Mouse (Mus musculus) heart, embryonic 16.5 days (tissue): ENCODE measurements around the gene Rab23. TPM values are rescaled to one million over a fixed set of nuclear protein-coding genes. Genes with fewer than 3 reads are reported as not detected.
A peak's percentile ranks its signal among the peaks of the same experiment; 100 is the strongest.
"Not testable (repeated sequence)": the region's sequence is repeated elsewhere in the genome, so short reads cannot be mapped to it uniquely, and the experiment has no call there.

Experiments
- ATAC-seq: fragments of 200-750 bp; cut with Nextera tagmentation; replicated peaks from 2 replicates; pipeline ENCODE4 v1.8.0; 2017; ENCODE audit warnings: moderate number of reproducible peaks; ENCODE audit not compliant: insufficient read depth, low FRiP score; ENCODE audit errors: extremely low read depth
- H3K27ac ChIP-seq: fragments of 300-500 bp; sonication (generic); 2 replicates; pipeline ENCODE4 v1.5.1; 2014; ENCODE audit warnings: mild to moderate bottlenecking, low read length, control low read depth, moderate library complexity
- H3K27me3 ChIP-seq: fragments of 300-500 bp; sonication (generic); 2 replicates; pipeline ENCODE4 v1.6.1; 2014; ENCODE audit warnings: low read length, mixed read lengths; ENCODE audit not compliant: control insufficient read depth, insufficient read depth
- H3K36me3 ChIP-seq: fragments of 300-500 bp; sonication (generic); 2 replicates; pipeline ENCODE4 v1.6.1; 2014; ENCODE audit not compliant: control insufficient read depth, insufficient read depth
- H3K4me1 ChIP-seq: fragments of 300-500 bp; sonication (generic); 2 replicates; pipeline ENCODE4 v1.6.1; 2014; ENCODE audit warnings: low read length, mixed read lengths; ENCODE audit not compliant: control insufficient read depth, insufficient read depth
- H3K4me2 ChIP-seq: fragments of 300-500 bp; sonication (generic); 2 replicates; pipeline ENCODE4 v1.6.1; 2014; ENCODE audit warnings: low read depth, mild to moderate bottlenecking, control low read depth, low read length
- H3K4me3 ChIP-seq: fragments of 300-500 bp; sonication (generic); 2 replicates; pipeline ENCODE4 v1.5.1; 2014; ENCODE audit warnings: mild to moderate bottlenecking, control low read depth, low read length
- H3K9ac ChIP-seq: fragments of 300-500 bp; sonication (generic); 2 replicates; pipeline ENCODE4 v1.6.1; 2014; ENCODE audit warnings: low read length, control low read depth
- H3K9me3 ChIP-seq: fragments of 300-500 bp; sonication (generic); replicated peaks from 2 replicates; pipeline ENCODE4 v1.6.1; 2016; ENCODE audit warnings: low read length; ENCODE audit not compliant: control insufficient read depth
- WGBS: fragments of 180-500 bp; shearing (Covaris S2); extraction: QIAGEN DNeasy Blood & Tissue Kit; methylation state at CpG from one replicate; pipeline ENCODE4 v1.1.7; 2014; 5-methylcytosine and 5-hydroxymethylcytosine counted together
- polyA plus RNA-seq: library from polyadenylated mRNA; unstranded; fragments of >200 nt; fragmentation: Nextera tagmentation; extraction: Ambion mirVana; gene quantifications from 2 replicates; pipeline ENCODE4 v1.2.1, GENCODE M21; 2015

Gene Rab23
- polyA plus RNA-seq, 1 experiment from 2014 or later = 10.9 TPM

- no peaks in the 10 kb centered on the region for H3K27me3 ChIP-seq
- H3K36me3 ChIP-seq = peaks cover 18% of the 10 kb centered on the region; the same call in 1 of the 2 replicates
- no peak overlapping the region for H3K27ac ChIP-seq
- H3K4me2 ChIP-seq = no peak overlapping the region
- H3K9ac ChIP-seq = no peak overlapping the region
- H3K9me3 ChIP-seq = no peaks in the 10 kb centered on the region
- no peak overlapping the region for H3K4me3 ChIP-seq
- WGBS = 30% methylated on average over 12 of the region's 12 CpGs
- ATAC-seq = no peak; the same call in 1 of the 2 replicates
- no peaks in the 10 kb centered on the region for H3K4me1 ChIP-seq
Observed at GRCm38 (mm10) chr1:33739302-33739701, 19.6 kb downstream of the Rab23 start.

DNA sequence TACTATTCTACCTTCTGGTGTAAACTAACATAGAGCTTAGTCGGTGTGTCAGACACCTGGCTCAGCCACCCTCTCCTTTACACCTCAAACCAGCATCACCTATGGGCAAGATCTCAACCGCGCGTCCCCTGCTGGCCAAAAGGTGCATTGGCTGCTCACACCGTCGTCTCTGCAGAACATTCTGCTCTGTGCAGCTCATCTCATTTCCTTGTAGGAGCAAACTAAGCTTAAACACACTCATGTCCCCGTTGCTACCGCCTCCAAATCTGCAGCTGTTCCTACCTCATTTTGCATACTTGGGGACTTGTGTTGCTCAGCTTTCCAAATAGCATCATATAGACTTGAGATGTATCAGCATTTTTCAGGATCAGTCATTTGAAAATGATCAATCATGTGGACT, 23.2 kb downstream of the Rab23 start:
- WGBS = 21% methylated on average over 8 of the region's 8 CpGs
- Histone ChIP-seq H3K27ac (no peak overlapping the region), H3K4me1 (no peaks in the 10 kb centered on the region), H3K27me3 (no peaks in the 10 kb centered on the region), H3K4me2 (no peak overlapping the region), H3K9me3 (no peaks in the 10 kb centered on the region), H3K4me3 (no peak overlapping the region), H3K9ac (no peak overlapping the region), H3K36me3 (peaks cover 22% of the 10 kb centered on the region)
- no peak for ATAC-seq

DNA sequence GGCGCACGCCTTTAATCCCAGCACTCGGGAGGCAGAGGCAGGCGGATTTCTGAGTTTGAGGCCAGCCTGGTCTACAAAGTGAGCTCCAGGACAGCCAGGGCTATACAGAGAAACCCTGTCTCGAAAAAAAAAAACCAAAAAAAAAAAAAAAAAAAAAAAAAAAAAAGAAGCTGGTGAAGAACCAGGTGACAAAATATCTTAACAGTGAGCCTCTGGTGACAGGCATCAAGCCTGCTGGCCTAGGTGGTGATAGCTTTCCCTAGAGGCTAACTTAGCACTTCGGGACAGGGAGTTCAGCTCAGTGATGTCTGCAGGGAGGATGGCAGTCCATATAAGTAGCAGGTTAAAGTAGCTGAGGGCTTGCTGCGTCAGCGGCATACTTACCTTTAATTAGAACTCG, 25.1 kb downstream of the Rab23 start:
- ATAC-seq, H3K4me3 ChIP-seq, H3K27ac ChIP-seq, H3K4me2 ChIP-seq, H3K4me1 ChIP-seq, H3K9me3 ChIP-seq, H3K27me3 ChIP-seq, H3K9ac ChIP-seq: not testable (repeated sequence)
- 88% methylated on average over 8 of the region's 9 CpGs for WGBS
- peaks cover 21% of the 10 kb centered on the region for H3K36me3 ChIP-seq

GRCm38 (mm10) chr1:33745901-33746300, 26.2 kb downstream of the Rab23 start:
- peaks cover 17% of the 10 kb centered on the region for H3K36me3 ChIP-seq
- no peak overlapping the region for H3K4me2 ChIP-seq
- no peak overlapping the region for H3K9ac ChIP-seq
- ATAC-seq = no peak
- no peak overlapping the region for H3K4me3 ChIP-seq
- no peaks in the 10 kb centered on the region for H3K4me1 ChIP-seq
- H3K27me3 ChIP-seq = no peaks in the 10 kb centered on the region
- no peak overlapping the region for H3K27ac ChIP-seq
- WGBS = 95% methylated on average over 4 of the region's 4 CpGs
- H3K9me3 ChIP-seq = no peaks in the 10 kb centered on the region

DNA sequence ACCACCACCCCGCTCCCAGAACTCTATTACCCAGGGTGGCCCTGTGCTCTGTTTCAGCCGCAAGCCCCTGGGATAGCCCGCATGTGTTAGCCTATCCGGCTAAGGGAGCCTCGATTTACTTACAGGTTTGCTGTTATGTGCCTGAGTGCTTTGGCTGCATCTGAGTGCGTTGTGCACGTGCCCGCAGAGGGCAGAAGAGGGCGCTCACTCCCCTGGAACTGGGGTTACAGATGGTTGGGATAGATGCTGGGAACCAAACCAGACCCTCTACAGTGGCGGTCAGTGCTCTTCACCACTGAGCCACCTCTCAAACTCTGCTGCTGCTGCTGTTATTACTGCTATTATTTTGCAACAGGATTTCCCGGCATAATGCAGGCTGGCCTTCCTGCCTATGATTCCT, 29.4 kb downstream of the Rab23 start:
- H3K9ac ChIP-seq = no peak overlapping the region
- H3K9me3 ChIP-seq = no peaks in the 10 kb centered on the region
- H3K36me3 ChIP-seq = peaks cover 17% of the 10 kb centered on the region
- no peak for ATAC-seq
- H3K27me3 ChIP-seq = no peaks in the 10 kb centered on the region
- H3K4me2 ChIP-seq = no peak overlapping the region
- no peak overlapping the region for H3K27ac ChIP-seq
- no peak overlapping the region for H3K4me3 ChIP-seq
- 94% methylated on average over 11 of the region's 11 CpGs for WGBS
- no peaks in the 10 kb centered on the region for H3K4me1 ChIP-seq

DNA sequence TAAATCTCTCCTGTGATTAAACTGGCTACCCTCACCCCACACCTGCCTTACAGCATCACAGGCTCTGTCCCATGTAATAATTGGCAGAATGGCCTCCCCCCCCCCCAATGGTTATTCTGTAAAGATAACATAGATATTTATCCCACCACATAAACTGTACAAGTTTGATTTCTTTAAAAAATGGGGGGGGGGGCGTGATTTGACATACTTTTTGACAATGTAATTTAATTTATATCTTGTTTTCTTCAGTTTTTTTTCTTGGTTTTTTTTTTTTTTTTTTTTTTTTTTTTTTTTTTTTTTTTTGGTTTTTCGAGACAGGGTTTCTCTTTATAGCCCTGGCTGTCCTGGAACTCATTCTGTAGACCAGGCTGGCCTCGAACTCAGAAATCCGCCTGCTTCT, 30.0 kb downstream of the Rab23 start:
- not testable (repeated sequence) for H3K27me3 ChIP-seq, H3K9ac ChIP-seq, H3K4me1 ChIP-seq, H3K4me2 ChIP-seq, ATAC-seq, H3K9me3 ChIP-seq, H3K4me3 ChIP-seq, H3K27ac ChIP-seq
- 91% methylated on average over 2 of the region's 4 CpGs for WGBS
- peaks cover 17% of the 10 kb centered on the region for H3K36me3 ChIP-seq

DNA sequence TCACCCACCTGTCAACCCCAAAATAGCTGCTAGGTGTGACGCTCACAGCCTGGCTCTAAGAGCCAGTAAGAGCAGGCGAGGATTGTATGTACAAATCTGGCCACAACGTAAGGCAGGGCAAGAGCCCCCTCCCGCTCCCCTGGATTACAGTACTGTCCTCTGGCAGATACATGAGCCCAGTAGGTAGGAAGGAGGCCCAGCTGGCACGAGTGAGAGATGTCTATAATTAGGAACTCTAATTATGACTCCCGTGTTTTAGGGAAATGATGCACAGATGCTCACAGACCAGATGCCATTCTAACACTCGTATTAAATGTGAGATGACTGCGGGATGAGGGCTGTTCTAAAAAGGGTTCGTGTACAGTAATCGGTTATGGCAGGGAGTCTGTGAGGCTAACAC, 31.6 kb downstream of the Rab23 start:
- peaks cover 6% of the 10 kb centered on the region; the same call in 1 of the 2 replicates for H3K36me3 ChIP-seq
- peak; percentile 78 for ATAC-seq
- H3K4me3 ChIP-seq = no peak overlapping the region
- H3K9ac ChIP-seq = no peak overlapping the region
- H3K4me2 ChIP-seq = 0 out of 2 replicates have a peak overlapping the region, but pooled peaks have one; percentile 0
- 54% methylated on average over 10 of the region's 10 CpGs for WGBS
- H3K9me3 ChIP-seq = no peaks in the 10 kb centered on the region
- no peaks in the 10 kb centered on the region for H3K27me3 ChIP-seq
- peak overlapping the region; percentile 51 for H3K27ac ChIP-seq
- H3K4me1 ChIP-seq = peaks cover 6% of the 10 kb centered on the region

GRCm38 (mm10) chr1:33754089-33754488, 34.4 kb downstream of the Rab23 start:
- no peak overlapping the region for H3K9ac ChIP-seq
- 86% methylated on average over 17 of the region's 17 CpGs for WGBS
- H3K27me3 ChIP-seq = no peaks in the 10 kb centered on the region
- no peak overlapping the region for H3K4me3 ChIP-seq
- no peak overlapping the region for H3K4me2 ChIP-seq
- no peaks in the 10 kb centered on the region for H3K36me3 ChIP-seq
- no peak for ATAC-seq
- H3K27ac ChIP-seq = no peak overlapping the region
- no peaks in the 10 kb centered on the region for H3K9me3 ChIP-seq
- peaks cover 19% of the 10 kb centered on the region for H3K4me1 ChIP-seq

DNA sequence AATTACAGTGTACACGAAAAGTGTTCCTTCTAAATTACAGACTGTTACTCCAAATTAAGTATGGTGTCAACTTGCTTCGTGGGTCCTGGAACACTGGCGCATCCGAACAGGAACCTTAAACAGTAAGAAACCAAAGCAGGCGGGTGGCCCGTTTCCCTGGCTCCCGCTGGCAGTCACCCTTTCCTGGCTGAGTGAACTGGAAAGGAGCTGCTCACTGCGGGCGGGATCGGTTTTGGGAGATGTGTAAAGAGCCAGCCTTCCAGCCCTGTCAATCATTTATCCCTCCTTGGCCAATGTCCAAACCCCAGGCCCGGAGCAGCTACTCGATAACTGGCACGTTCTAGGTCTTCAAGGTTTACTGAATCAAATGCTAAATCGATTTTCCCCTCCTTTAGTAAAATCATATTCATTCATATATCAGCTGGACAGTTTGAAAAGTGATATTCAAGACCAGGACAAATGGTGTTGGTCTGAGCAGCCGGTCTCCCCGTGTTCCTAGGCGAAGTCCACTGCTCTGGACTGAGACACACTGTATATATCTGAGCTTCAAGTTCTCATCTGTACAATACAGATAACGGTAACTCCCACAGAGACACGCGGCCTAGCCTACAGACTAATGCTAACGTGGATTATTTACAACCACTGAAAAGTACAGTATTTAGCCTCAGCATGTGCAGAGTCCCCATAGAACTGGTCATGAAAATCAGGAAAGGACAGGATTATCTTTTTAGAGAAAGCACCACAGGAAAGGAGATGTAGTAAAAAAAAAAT, 35.5 kb downstream of the Rab23 start:
- H3K9me3 ChIP-seq = no peaks in the 10 kb centered on the region
- H3K36me3 ChIP-seq = no peaks in the 10 kb centered on the region
- no peak overlapping the region for H3K4me3 ChIP-seq
- H3K9ac ChIP-seq = no peak overlapping the region
- no peak overlapping the region for H3K27ac ChIP-seq
- no peaks in the 10 kb centered on the region for H3K27me3 ChIP-seq
- no peak overlapping the region for H3K4me2 ChIP-seq
- peaks cover 19% of the 10 kb centered on the region for H3K4me1 ChIP-seq
- ATAC-seq = no peak
- WGBS = 66% methylated on average over 21 of the region's 21 CpGs
